Mouse (Mus musculus): ENCODE data around the gene Lrp8.

The Lrp8 gene

DNA sequence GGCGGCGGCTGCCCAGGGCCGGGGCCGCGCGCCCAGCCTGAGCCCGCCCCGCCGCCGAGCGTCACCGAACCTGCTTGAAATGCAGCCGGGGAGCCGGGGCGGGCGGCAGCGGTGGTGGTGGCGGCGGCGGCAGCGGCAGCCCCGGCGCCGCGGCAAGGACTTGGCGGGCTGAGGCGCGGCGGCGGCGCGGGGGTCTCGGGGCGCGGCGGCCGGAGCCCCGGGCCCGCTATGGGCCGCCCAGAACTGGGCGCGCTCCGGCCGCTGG lies at the start of gene Lrp8:
TSS of gene Lrp8 (plus strand) at position 77 of the 265 bp plus-strand sequence.
- DNase-seq (ENCODE audit: low read depth, low spot score): no peak

DNA sequence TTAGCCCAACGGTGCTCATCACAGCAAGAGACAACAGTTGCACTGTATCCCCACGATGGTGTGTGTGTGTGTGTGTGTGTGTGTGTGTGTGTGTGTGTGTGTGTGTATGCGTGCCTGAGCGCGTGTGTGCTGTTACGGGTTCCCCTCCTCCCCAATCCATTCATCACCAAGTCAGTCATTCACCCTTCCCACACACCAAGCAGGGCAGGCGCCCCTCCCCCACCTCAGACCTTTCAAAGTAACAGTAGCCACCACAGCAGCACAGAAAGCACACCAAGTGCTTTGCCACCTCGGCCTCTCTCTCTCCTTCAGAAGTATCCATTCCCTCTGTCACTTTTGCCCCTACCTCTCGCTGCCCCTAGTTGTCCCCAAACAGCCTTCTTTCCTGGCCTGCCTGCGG lies 45.8 kb upstream of the Lrp8 start:
- DNase-seq (ENCODE audit: low read depth, low spot score): no peak

DNA sequence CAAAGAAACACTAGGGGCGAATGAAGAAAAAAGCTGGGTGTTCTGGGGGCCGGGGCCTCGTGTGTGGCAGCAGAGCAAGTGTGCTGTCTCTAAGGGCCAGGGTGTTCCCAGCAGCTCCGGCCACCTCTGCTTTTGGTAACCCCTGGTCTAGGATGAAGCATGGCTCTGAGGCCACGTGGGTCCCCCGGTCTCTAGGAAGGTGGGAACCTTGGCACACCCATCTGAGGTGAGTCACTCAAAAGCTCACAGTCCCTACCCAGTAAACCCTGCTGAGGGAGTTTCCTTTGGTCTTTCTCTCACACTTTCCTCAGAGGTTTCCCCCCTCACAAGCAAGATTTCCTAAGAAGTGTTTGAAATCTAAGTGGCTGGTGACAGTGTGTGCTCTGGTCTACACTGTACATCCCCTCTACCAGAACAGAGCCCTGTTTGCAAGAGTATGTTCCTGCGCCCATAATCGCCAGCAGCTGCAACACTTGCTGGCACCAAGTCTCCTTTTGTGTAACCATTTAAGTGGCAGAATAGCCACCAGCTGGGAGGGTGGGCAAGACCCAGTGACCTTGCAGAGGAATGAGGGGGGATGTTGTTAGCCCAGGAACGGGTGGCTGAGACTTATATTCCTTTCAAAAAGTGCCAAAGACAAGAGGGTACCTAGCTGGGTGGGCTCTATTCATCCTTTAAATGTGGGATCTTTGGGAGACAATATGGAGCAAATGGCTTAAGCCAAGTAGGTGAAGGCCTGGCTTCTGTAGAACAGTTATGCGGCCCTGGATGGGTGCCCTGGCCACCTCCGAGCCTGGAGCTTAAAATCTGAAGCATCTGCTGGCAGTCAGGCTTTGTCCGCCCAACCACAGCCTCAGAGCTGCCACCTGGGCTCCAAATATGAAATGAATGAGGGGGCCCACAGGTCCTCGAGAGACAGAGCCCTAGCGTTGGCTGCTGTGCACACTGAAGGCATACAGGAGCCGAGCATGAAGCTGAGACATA lies 44.3 kb upstream of the Lrp8 start:
- DNase-seq (ENCODE audit: low read depth, low spot score): no peak

DNA sequence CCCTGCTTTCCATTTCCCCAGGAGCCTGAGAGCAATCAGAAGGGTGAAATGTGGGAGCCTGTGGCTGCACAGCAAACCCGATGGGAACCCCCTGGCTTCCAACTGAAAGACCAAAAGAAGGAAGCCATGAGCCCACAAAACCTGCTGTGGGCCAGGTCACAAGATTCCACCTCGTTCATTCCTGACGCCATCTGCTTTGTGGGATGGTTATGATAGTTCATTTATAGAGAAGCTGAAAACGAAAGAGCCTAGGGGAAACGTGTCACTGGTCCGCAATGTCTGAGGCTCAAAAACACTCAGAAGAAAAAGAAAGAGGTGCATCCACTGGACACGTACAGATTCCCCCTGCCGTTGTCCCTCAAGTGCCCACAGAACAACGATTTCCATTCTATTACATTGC lies 43.1 kb upstream of the Lrp8 start:
- DNase-seq (ENCODE audit: low read depth, low spot score): no peak

DNA sequence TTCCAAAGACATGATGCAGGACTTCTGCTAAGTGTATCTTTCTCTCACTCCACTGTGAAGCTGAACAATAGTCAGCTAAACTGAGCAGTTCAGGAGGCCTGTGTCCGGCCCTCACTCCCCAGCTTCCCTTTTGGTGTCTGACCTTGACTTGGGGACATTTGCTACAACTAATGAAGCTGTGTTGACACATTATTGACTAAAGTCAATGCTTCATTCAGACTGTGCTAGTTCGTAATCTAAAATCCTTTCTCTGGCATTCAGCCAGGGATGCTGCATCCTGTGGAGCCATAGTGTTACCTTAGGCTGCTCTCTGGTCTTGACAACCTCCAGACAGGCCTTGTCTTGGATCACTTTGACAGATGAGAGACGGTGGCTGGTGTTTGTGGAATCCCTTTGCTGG lies 39.1 kb upstream of the Lrp8 start:
- no peak for DNase-seq (ENCODE audit: low read depth, low spot score)

DNA sequence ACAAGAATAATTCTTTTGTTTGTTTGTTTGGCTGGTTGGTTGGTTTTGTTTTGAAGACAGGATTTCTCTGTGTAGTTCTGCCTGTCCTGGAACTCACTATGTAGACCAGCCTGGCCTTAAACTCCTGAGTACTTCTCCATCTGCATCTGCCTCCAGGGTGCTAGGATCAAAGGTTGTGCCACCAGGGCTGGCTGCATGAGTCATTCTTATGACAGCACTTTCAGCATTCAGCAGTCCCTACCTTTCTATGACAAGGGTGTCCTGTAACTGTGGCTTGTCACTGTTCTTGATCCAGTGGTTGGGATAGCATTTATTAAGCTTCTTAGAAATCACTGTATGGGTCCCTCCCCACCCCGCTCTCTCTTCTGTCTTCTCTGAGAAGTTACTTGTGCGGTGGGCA lies 38.5 kb upstream of the Lrp8 start:
- no peak for DNase-seq (ENCODE audit: low read depth, low spot score)

DNA sequence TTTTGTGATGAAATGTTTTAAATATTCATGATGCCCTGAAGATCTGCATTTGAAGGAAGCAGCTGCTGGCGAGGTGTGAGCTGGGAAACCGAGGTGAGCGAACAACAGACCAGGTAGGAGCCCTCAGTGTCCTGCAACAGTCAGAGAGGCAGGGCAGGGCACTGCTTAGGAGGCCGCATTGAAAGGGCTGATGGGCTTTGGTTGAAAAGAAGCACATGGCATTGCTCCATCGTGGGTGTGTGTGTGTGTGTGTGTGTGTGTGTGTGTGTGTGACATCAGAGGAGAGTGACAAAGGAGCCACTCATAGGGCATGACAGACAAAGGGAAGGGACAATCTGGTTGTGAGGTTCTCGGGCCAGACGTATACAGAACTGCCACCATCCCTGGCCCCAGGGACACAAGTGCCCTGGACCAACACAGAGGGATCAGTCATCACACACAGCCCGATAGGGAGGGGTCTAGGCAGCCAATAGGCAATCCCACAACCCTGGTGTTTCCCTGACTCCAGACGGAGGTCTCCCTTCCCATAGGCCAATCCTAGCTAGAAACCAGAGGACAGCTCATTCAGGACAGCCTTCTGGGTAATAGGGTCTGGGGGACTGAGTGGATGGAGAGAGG lies 36.8 kb upstream of the Lrp8 start:
- DNase-seq (ENCODE audit: low read depth, low spot score): no peak

DNA sequence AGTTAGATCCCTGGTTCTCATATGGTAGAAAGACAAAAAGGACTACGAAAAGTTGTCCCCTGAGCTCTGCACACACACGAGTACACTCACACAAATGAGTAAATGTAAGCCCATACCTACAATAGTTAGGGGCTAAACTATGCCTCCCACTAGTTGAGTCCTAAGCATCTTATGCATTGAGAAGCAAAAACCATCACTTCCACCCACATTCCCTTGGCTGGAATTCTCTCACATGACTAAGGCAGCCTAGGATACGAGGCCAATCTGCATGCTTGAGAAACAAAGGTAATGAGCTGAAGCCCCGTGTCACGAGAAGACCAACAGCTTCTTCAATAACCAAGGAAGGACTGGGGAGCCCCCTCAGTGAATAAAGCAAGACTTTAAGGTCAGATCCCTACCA lies 35.9 kb upstream of the Lrp8 start:
- DNase-seq (ENCODE audit: low read depth, low spot score): no peak

DNA sequence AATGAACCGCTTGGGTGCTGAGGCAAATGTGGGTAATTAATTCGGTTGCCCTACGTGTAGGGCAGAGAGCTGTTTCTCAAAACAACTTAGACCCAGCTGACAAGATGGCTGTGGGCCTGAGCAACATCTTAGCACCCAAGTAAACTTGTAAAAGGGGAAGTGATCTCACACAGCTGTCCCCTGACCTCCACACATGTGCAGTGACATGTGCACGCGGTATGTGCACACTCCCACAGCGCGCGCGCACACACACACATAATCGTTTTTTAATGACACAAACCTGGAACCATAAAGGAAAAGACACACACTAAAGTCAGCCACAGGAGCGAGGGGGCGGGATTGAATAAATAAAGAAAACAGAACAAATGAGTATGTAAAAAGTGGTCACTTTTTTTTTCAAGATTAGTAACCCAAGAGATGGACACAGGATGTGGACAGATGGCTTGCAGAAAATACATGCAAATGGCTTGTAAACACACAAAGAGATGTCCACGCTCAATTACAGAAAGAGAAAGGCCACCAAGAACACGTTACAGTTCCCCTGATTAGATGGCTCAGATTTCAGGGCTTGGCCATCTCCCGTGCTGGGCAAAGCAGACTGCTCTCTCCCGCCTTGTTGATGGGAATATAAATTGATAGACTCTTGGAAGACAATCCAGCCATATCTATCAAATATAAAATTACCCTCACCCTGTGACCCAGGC lies 29.8 kb upstream of the Lrp8 start:
- no peak for DNase-seq (ENCODE audit: low read depth, low spot score)

DNA sequence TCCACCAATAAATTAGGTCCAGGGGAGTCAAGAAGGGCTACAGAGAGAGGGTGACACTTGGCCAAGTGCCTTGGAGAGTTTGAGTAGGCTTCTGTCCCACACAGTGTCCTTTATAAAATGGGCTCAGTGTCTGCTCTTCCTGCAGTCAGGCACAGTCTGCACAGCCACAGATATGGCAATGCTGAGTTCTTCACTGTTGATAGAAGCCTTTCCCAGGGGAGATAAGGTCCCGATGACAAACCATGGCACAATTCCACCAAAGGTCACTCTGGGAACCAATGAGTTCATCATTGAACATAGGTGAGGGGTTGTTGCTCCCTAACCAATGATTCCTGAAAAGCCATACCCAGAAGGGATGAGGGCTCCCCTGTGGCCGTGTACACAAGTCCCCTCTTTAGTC lies 27.2 kb upstream of the Lrp8 start:
- DNase-seq (ENCODE audit: low read depth, low spot score): no peak

DNA sequence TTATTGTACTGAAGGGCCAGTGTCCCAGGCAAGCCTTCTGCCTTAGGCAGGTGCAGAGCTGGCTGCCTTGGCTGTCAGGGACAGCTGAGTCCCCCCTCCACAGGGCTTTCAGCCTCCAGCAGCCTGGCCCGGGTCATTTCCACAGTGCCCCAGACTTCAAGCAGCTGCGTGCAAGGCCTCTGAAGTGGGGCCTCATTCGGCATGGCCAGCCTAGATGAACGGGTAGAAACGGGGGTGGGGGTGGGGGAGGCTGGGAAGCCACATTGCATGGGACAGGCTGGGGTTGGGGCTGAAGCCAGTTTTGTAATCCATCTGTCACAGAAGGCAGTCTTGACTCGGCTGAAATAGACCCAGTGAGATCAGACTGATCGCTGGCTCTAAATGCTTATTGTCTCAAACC lies 26.4 kb upstream of the Lrp8 start:
- DNase-seq (ENCODE audit: low read depth, low spot score): no peak

DNA sequence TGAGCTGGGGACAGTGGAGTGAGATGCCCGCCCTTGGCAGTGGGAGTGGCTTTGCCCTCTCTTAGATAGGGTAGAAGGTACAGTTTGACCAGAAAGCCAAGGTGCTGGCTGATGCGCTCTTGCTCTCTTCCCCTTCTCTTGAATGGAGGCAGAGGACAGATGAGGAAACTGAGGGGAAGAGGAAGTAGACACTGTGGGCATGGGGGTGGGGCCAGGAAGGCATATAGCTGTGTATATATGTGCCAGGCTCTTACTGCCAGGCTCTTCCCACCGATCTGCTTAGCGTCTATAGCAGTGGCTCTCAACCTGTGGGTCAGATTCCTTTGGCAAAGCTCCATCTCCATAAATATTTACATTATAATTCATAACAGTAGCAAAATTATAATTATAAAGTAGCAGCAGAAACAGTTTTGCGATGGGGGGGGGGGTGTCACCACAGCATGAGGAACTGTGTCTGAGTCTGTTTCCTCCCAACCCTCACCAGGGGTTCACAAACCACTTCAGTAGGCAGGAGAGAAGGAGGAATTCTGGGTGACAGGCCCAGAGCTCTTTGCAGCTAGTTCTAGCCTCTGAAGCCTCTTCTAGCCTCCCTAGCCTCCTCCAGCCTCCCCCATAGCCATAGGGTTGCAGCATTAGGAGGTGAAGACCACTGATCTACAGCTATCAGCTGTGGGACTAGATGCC lies 24.9 kb upstream of the Lrp8 start:
- DNase-seq (ENCODE audit: low read depth, low spot score): no peak

DNA sequence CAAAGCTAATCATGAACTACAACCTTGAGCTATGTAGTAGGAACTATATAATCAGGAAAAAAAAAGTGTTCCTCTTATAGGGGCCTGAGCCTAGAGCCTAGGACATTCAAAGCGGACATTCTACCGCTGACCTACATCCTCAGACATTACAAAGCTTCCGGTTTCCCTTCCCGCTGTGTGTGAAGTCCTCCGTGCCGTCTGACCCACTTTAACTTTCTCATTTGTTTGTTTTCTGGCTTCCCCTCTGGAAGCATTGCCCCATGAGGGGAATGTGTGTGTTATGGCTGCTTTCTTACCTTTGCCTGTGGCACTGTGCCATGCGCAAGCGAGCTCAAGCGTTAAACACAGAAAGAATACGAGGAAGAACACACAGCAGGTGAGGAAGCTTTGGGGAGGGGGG lies 18.5 kb upstream of the Lrp8 start:
- no peak for DNase-seq (ENCODE audit: low read depth, low spot score)

DNA sequence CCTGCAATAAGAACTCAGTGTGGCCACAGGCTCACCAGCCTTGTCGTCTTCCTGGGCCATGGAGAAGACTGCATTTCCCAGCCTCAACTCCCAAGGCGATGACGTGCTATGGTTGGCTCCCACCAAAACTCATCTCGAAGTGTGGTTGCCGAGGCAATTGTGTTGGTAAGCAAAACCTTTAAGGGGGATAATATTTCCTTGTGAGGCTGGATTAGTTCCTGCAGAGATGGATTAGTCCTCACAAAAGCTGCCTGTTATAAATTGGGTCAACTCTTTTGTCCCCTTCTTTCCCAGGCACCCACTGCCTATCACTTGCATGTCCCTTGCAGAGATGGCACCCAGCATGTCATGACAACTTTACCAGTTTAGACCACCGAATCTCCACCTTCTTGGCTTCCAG lies 13.2 kb upstream of the Lrp8 start:
- no peak for DNase-seq (ENCODE audit: low read depth, low spot score)

DNA sequence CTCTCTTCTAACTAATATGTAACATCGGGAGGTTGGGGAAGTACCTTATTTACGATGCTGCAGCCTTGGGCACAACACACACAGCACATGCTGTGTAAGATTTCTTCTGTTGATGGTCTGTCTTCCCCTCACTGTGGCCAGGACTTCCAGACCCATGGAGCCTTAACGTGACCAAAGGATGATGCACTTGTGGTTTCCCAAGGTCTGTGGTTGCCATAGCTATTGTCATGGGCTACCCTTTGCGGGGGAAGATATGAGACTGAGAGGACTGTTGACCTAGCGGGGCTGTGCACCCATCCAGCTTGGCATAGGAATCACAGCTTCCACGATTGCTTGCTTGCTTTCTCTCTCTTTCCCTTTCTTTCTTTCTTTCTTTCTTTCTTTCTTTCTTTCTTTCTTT lies 1.3 kb upstream of the Lrp8 start:
- no peak for DNase-seq (ENCODE audit: low read depth, low spot score)

DNA sequence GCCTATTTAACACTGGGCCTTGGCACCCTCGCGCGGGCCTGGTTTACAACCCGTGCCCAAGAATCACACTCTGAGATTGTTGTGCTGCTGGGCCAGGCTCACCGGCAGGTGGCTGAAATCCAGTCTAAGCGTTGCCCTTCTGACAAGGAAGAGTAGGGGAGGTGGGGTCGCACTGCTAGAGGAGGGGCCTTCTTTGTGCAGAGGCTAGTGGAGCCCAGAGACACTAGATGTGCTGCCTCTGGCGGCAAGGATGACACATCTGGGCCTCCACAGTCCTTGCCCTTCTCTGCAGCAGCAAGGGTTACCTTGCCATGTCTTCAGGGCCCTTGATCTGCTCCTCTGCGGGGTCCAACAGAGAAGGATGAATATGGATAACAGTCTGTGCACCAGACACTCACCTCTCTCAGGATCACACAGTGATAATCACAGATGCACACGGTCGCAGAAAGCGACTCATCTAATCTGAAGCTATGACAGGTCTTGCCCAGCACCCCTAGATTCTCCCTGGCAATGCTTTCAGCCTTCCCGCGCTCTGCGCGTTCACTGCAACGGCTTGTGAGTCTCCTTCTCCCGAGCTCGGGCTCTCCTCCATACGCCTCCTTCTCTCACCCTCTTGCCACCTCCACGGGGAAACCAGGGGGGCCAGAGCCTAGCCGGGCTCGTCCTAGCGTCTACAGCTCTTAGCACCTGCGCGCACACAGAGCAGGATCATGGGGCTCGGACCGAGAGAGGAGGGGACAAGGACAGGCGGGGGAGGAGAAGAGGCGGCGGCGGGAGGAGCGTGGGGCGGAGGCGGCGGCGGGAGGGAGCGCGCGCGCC lies 486 bp upstream of the Lrp8 start:
- peak; percentile 85 for DNase-seq (ENCODE audit: low read depth, low spot score)

DNA sequence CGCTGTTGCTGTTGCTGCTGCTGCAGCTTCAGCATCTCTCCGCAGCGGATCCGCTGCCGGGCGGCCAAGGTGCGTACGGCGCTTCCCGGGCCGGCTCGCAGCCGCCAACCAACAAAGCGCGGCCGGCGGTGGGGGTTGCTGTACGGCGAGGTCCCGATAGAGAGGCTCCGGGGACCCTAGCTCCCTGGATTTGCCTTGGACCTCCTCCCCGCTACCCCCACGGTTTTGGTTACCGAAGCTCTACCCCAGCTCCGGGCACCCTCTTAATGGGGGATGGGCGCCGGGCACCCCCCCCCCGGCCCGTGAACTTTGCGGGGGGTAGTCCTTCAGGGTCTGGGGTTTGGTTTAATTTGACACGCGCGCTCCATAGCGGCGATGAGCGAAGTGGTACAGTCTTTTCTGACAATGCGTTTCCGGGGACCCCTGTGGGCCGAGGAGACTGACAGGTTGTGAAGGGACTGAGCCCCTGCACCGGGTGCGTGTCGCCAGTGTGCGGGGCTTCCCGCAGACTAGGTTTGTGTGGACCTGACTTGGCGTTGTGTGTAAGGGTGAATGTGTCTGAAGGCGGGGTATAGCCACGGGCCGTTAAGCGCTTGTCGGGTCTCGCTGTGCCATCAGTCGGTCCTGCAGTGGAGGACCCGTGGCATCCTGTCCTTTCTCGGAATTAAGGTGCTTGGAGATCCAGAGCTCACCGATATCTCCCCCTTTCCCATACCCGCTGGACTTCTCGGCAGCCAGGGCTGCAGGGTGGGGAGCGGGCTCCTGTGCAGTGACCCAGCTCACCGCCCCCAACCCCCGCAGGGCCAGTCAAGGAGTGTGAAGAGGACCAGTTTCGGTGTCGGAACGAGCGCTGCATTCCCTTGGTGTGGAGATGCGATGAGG lies 630 bp downstream of the Lrp8 start:
- DNase-seq (ENCODE audit: low read depth, low spot score): peak; percentile 44

DNA sequence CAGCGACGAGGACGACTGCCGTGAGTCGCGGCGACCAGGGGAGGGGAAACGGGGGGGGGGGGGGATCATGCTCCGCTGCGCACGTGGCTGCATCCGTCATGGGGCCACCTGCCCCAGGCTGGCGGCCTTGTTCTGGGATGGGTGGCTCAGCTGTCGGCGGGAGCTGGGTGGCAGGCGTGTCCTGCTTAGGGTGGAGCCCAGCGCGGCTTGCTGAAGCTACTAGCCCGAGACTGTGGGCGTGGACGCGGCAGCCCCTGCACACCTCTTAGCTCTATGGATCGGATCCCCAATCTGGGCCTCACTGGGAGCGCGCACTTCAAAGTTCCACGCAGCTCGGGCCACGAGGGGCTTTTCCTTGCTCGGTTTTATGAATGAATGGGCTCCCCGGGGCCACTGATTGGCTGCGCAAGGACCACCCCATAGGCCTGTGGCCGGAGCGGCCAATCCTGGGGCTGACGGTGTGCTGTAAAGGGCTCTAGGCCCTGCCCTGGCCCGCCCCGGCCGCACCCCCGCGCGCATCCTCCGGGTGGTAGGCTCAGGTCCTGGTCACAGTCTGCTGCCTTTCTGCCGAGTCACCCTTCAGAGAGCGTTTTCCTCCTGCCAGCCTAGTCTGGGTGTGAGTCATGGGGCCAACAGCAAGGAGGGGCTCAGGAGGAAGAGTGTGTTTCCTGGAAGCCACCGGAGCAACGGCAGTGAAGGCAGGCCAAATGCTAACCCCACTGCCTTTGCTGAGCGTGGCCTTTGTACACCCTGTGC lies 1.5 kb downstream of the Lrp8 start:
- DNase-seq (ENCODE audit: low read depth, low spot score): peak; percentile 70

DNA sequence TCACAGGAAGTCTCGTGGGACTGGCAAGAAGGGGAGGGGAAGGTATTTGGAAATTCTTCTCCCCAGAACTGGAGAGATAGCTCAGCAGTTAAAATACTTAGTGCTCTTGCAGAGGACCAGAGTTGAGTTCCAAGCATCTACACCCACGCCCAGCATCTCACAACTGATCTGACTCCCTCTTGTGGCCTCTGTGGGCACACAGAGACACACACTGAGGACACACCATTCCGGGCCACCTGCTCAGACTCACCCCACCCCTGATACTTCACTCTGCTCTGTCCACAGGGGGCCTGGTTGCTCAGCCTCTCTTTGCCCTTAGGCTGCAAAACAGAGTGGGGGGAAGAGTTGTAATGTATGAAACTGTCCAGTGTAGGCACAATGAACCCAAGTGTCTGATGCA lies 3.4 kb downstream of the Lrp8 start:
- peak; percentile 42 for DNase-seq (ENCODE audit: low read depth, low spot score)

DNA sequence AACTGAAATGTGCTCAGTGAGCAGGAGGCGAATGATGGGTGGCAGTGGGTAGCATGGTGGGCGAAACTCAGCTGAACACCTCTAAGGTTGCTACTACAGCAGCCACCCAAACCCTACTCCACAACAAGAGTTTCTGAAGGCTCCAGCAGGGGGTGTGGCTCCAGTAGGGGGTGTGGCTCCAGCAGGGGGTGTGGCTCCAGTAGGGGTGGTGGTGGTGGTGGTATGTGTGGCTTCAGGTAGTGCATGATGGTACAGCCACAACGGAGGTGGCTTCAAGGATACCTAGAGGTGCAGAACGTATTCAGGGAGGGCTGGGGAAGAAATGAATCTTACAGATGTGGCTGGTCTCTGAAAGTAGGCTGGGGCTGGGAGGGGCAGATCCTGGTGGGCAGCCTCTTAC lies 5.7 kb downstream of the Lrp8 start:
- DNase-seq (ENCODE audit: low read depth, low spot score): peak; percentile 61
